Mouse (Mus musculus): ENCODE data around the gene Otud3. TPM values are rescaled to one million over a fixed set of nuclear protein-coding genes. Genes with fewer than 3 reads are reported as not detected.
"Not testable (repeated sequence)": the region's sequence is repeated elsewhere in the genome, so short reads cannot be mapped to it uniquely, and the experiment has no call there.

Gene Otud3
- 10 to 100 TPM; 10.8 to 12.8 TPM for total RNA-seq (2021)

- DNase-seq, result peak; percentile 92 to 93
These were observed at the start of gene Otud3 for GRCm38 (mm10) chr4:138913797-138914196. TSS of gene Otud3 (minus strand) at chr4:138913945.

GRCm38 (mm10) chr4:138962719-138963118, 49.0 kb upstream of the Otud3 start:
- DNase-seq, result no peak

- DNase-seq, result peak in 1 of 2 experiments; percentile 24
These were observed 46.2 kb upstream of the Otud3 start for GRCm38 (mm10) chr4:138959926-138960325.

- DNase-seq, result no peak
These were observed 45.4 kb upstream of the Otud3 start for GRCm38 (mm10) chr4:138959120-138959519.

DNA sequence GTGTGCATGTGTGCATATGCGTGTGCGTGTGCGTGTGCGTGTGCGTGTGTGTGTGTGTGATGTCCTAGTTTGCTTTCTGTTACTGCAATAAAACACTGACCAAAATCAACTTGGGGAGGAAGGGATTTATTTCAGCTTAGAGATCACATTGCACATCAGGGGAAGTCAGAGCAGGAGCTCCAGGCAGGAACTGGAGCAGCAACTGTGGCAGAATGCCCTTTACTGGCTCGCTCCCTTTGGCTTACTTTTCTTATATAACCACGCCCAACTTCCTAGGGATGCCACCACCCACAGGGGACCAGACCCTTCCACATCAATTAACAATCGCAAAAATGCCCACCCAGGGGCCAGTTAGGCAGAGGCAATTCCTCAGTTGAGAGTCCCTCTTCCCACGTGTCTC, 44.9 kb upstream of the Otud3 start:
- no peak for DNase-seq

GRCm38 (mm10) chr4:138948257-138948656, 34.5 kb upstream of the Otud3 start:
- DNase-seq, result no peak

DNA sequence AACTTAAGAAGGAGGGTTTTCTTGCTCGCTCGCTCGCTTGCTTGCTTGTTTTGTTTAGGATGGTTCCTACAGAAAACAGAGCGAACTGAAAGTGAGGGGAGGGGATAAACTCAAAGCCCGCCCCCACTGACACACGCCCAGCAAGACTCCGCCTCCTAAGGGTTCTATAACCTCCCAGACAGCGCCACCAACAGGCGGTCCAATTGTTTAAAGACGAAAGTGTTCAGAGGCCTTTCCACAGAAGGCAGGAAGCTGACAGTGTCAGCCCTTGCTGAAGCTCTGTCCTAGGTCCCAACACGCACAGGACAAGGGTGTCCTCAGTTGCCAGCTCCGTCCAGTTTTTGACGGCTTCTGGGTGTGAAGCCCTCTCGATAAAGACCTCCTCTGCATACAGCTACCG, 30.0 kb upstream of the Otud3 start:
- DNase-seq, result peak in 1 of 2 experiments; percentile 21

- no peak for DNase-seq
These were observed 28.2 kb upstream of the Otud3 start for GRCm38 (mm10) chr4:138941966-138942365.

DNA sequence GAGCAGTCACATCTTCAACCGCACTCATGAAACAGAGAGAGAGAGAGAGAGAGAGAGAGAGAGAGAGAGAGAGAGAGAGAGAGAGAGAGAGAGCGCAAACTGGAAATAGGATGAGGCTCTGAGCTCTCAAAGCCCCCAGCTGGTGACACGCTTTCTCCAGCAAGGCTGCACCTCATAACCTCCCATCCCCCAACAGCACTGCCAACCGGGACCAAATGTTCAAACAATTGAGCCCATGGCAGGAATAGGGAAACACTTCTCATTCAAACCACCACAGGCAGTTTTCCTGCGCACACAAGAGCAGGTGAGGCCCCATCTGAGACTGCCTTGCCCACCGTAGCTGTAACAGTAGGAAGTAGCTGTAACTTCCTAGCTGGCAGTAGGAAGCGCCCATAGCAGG, 27.7 kb upstream of the Otud3 start:
- no peak for DNase-seq

DNA sequence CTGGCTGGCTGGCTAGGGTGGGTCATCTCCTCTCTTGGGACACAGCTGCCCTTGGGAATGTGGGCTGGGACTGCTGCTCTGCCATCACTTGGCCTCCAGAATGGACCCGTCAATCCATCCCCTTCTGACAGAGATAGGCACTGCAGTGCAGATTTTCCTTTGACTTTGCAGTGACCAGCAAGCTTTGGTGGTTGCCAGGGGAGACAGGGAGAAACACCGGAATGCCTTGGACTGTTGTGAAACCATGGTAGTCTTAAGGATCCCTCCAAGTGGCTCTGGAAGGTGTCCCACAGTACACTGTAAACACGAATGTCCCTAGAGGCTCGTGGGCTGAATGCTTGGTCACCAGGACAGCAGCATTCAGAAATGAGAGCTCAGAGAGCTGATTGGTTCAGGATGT, 25.7 kb upstream of the Otud3 start:
- no peak for DNase-seq

DNA sequence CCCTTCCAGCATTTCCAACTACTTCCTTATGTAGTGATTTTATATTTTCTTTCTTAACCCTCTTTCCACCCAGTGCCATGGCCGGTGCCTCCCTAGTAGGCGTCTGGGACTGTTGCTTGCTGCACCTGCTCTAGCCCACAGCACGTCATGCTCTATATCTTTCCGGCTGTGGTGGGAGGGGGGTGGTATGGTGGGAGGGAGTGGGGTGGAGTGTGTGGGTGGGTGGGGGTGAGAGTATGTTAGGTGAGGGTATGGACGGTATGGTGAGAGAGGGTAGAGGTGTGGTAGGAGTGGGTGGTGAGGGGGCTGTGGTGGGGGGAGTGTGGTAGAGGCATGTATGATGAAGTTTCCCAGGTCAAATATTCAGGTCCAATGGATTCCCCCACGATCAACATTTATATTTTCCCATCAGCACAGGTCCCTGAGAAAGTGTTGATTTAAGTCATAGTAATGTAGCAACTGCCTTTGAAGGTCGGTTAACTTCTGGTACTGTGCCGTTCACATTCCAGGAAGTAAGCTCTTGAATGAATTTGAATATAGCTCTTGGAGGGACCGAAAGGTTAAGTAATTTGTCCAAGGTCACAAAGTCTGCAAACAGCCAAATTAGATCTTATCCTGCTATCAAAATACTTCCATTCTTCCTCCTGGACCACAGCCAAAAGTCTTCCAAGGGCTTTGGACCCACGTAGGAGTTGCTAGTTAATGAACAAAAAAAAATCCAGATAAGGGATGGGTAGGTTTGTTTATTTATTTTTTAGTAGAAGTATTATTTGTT, 24.9 kb upstream of the Otud3 start:
- DNase-seq, result no peak

DNA sequence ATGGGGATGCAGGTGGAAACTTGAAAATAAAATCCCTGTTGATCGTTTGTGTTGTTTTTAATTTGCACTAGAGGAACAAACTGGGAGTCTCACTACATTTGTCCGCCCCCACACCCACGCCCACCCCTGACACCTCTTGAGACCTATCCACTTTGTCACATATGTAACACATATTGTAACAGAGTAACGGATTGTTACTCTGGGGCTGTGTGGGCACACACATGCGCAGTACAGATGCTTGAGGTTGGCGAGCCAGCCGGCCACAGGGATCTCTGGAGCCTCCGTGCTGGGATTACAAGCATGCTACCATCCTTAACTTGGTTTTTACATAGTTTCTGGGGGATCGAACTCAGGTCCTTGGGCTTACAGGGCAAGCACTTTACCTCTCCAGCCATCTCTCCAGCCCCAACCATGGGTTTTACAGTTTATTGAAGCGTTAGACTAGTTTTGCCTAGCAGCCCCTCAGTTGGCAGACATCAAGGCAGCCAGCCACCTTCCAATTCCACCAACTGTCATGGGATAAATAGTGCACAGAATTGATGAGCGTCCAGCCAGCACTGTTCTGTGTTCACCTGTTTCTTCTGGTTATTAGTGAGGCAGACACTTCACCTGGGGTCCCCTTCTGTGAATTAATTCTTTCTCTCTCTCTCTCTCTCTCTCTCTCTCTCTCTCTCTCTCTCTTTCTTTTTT, 20.9 kb upstream of the Otud3 start:
- no peak for DNase-seq

GRCm38 (mm10) chr4:138933862-138934261, 20.1 kb upstream of the Otud3 start:
- no peak for DNase-seq

DNA sequence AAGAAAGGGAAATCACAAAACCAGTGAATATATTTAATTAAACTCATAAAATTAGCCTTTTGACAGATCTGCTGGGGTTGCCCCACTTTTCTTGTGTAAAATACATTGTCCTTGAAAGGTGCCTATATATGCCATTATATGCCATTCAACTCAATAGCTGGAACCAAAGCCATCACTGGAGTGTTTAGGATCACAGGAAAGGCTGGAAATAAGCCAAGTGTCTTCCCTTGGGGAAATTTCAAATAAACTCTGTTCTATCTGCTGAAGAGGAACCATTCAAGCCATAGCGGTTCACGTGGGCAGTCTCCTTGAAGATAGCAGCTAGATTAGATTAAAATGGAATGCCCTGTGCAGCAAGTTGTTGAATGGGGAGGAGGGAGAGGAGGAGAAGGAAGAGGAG, 11.8 kb upstream of the Otud3 start:
- DNase-seq, result no peak

DNA sequence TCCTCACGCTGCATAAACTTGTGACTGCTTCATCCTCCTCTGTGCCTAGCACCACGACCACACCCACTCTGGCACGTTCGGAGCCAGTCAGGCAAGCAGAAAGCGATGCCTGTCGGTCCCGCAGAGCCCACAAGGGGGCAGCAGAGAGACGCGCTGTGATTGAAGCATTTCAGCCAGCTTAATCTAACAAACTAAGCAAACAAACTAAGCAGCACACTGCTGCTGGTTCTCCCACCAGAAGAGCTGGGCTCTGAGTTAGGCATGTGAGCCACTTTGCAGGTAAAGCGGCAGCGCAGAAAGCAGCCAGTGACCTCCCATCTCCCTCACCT, 8.3 kb upstream of the Otud3 start:
- DNase-seq, result peak; percentile 96 to 98

DNA sequence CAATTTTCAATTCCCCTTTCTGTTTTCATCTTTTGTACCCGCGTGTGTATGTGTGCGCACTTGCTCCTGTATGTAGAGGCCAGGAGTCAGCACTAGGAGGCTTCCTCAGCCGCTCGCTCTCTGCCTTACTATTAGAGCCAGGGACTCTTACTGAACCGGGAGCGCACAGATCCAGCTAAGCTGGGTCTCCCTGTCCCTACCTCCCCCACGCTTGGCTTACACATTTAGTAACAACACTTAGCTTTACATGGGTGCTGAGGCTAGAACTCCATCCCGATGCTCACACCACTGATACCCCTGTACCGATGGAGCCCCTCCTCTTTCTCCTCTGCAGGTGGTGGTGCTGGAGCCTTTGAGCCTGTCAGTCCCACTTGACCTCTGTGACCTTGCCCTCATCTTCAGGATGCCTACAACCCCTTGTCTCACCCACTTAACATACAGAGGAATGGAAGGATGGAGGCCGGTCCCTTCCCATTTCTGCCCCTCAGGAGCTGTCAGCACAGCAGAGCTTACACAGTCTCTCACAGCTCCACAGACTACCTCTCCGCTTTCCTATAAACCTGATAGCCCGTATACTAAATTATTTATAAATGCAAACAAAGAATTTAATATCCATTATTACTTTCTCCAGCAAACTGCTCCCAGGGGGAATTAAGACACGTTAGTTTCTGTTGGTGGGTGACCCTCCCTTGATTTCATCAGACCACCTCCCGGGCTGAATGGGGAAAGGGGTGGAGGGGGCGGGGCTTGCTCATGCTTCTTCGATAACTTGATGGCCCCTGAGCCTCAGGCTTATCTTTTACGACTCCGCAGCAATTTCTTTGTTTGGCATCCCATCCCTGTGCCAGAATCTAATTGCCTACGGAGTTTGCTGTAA, 7.7 kb upstream of the Otud3 start:
- DNase-seq, result no peak

GRCm38 (mm10) chr4:138917282-138917681, 3.5 kb upstream of the Otud3 start:
- no peak for DNase-seq

DNA sequence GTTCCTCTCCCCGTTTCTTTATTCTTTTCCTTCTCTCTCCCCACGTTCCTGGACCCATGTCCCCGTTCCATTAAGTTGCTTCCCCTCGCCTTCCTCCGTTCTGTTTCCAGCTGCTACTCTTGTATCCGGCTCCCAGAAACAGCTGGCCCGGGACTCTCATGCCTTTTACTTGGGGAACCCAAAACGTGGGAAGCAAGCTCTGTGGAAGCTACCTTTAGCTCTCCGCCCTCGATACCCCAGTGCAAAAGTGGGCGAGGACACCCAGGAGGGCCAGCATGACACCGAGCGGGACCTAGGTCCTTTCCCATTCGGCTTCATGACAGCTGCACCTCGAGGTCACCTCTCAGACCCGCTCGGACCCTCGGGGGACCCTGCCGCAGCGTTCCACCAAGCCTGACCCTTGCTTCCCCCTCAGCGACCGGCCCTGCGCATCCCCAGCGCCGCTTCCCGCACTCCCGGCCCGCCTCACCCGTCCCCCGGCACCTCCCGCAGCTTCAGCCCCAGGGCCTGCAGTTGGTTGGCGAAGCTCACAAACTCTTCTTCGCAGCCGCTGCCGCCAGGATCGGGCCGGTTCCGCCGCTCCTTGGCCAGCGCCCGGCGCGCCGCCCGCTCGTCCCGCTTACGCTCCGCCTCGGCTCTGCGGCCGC, 481 bp downstream of the Otud3 start:
- peak; percentile 18 to 26 for DNase-seq

GRCm38 (mm10) chr4:138905624-138906337, 8.0 kb downstream of the Otud3 start:
- DNase-seq, result no peak

- no peak for DNase-seq
These were observed 14.4 kb downstream of the Otud3 start for GRCm38 (mm10) chr4:138899361-138899760.

DNA sequence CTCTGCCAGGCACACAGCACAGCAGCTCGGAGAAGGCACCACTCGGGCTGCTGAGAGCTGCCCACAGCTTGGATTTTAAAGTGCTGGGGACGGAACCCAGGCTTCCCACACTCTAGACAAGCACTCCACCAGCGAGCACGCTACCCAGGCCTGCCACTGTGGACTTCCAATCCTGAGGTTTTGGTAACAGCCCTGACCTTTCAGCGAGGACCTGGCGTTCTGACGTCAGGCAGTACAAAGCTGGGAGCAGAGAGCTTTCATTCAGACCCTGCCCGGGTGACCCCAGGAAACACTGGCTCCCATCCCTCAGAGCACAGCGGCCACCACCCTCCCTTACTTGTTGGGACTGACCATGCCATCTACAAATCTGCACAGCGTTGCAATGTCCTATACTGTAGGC, 20.0 kb downstream of the Otud3 start:
- DNase-seq, result not testable (repeated sequence)

DNA sequence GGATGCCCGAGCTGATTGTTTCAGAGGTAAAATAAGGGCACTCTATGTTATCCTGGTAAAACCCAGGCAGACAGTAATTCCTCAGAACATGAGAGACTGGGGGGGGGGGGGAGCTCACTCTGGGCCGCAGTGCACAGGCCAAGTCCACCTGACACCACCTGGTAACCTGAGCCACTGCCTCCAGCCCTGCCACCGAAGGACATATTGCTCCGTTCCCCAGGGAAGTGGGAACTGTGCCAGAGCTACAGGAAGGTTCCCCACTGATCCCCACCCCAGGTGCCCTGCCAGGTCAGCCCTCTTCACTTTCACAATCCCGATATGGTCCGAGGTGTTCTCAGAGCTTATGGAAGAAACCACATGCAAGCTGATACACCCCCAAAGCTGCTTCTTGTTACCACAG, 21.1 kb downstream of the Otud3 start:
- DNase-seq, result no peak

Measured in layer of hippocampus, postnatal 36 days (tissue).